Mouse (Mus musculus) limb, embryonic 12.5 days (tissue): ENCODE data around the gene Ercc8. TPM values are rescaled to one million over a fixed set of nuclear protein-coding genes. Genes with fewer than 3 reads are reported as not detected.
A peak's percentile ranks its signal among the peaks of the same experiment; 100 is the strongest.

Source experiments
- ATAC-seq: fragments of 200-750 bp; cut with Nextera tagmentation; 2 replicates; pipeline ENCODE4 v1.8.0; 2017; ENCODE audit warnings: low read depth, moderate TSS enrichment; ENCODE audit not compliant: insufficient number of reproducible peaks, insufficient read depth, low FRiP score, low TSS enrichment
- H3K27ac ChIP-seq: fragments of 300-500 bp; sonication (generic); 2 replicates; pipeline ENCODE4 v1.5.1; 2016; ENCODE audit warnings: mild to moderate bottlenecking, moderate library complexity
- H3K27me3 ChIP-seq: fragments of 300-500 bp; sonication (generic); 2 replicates; pipeline ENCODE4 v1.6.1; 2016; ENCODE audit warnings: mild to moderate bottlenecking, moderate library complexity
- H3K36me3 ChIP-seq: fragments of 300-500 bp; sonication (generic); 2 replicates; pipeline ENCODE4 v1.6.1; 2016; ENCODE audit warnings: mild to moderate bottlenecking, moderate library complexity
- H3K4me1 ChIP-seq: fragments of 300-500 bp; sonication (generic); replicated peaks from 2 replicates; pipeline ENCODE4 v1.6.1; 2016
- H3K4me2 ChIP-seq: fragments of 300-500 bp; sonication (generic); 2 replicates; pipeline ENCODE4 v1.6.1; 2016; ENCODE audit warnings: mild to moderate bottlenecking, moderate library complexity
- H3K4me3 ChIP-seq: fragments of 300-500 bp; sonication (generic); replicated peaks from 2 replicates; pipeline ENCODE4 v1.5.1; 2016; ENCODE audit warnings: mild to moderate bottlenecking
- H3K9ac ChIP-seq: fragments of 300-500 bp; sonication (generic); replicated peaks from 2 replicates; pipeline ENCODE4 v1.6.1; 2016; ENCODE audit warnings: mild to moderate bottlenecking, moderate library complexity
- H3K9me3 ChIP-seq: fragments of 300-500 bp; sonication (generic); 2 replicates; pipeline ENCODE4 v1.6.1; 2016; ENCODE audit warnings: mild to moderate bottlenecking, moderate library complexity
- WGBS: fragments of 180-500 bp; shearing (Covaris S2); methylation state at CpG from one replicate; pipeline ENCODE4 v1.1.7; 2016; 5-methylcytosine and 5-hydroxymethylcytosine counted together
- polyA plus RNA-seq: library from polyadenylated mRNA; unstranded; fragments of >200 nt; fragmentation: Nextera tagmentation; extraction: Ambion mirVana; gene quantifications from 2 replicates; pipeline ENCODE4 v1.2.1, GENCODE M21; 2016

Ercc8 gene
- polyA plus RNA-seq, 1 experiment from 2014 or later, result 22.5 TPM

DNA sequence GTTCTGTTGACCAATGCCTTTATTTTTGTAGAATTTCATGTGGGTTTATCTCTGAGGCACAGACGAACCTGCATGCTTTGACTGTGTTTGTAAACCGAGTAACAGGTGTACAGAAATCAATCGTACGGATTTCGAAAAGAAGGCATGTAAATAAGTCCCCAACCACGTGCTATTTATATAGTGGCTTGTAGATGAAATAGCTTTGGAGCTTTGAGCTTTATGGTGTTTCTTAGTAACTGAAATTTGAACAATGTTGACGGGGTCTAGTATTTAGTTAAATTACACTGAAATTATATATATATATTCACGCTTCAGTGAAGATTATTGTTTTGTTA is 677 bp downstream of the Ercc8 start:
- Histone ChIP-seq H3K4me3 (peak overlapping the region; percentile 79), H3K4me2 (peak overlapping the region; percentile 86), H3K27me3 (no peaks in the 10 kb centered on the region), H3K27ac (no peak overlapping the region), H3K36me3 (peaks cover 9% of the 10 kb centered on the region; the same call in 1 of the 2 replicates), H3K9me3 (no peaks in the 10 kb centered on the region), H3K9ac (peak overlapping the region; percentile 56; the same call in 1 of the 2 replicates), H3K4me1 (peaks cover 14% of the 10 kb centered on the region)
- 8% methylated on average over 8 of the region's 8 CpGs for WGBS
- ATAC-seq, result no peak

DNA sequence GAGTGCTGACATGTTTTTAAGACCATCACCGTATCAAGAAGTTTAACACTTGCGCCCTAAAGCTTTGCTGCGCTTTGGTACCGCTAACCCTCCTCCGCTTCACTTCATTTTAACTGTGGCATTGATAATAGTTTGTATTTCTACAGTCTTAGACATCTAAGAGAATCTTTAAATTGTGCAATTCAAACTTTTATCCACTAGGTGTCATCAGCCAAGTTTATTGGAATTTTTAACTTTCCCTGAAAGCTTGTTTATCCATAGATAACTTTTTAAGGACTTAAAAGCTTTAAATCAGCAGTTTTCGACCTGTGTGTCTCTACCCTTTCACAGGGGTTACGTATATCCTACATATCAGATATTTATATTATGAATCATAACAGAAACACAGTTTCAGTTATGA is 1.4 kb downstream of the Ercc8 start:
- no peak overlapping the region for H3K27ac ChIP-seq
- no peak for ATAC-seq
- 72% methylated on average over 7 of the region's 7 CpGs for WGBS
- no peaks in the 10 kb centered on the region for H3K9me3 ChIP-seq
- no peak overlapping the region for H3K9ac ChIP-seq
- H3K27me3 ChIP-seq, result no peaks in the 10 kb centered on the region
- no peak overlapping the region for H3K4me3 ChIP-seq
- H3K36me3 ChIP-seq, result peaks cover 9% of the 10 kb centered on the region; the same call in 1 of the 2 replicates
- H3K4me1 ChIP-seq, result peaks cover 14% of the 10 kb centered on the region
- H3K4me2 ChIP-seq, result peak overlapping the region; percentile 86; the same call in 1 of the 2 replicates

GRCm38 (mm10) chr13:108163912-108164311 is 5.4 kb downstream of the Ercc8 start:
- 95% methylated on average over 9 of the region's 9 CpGs for WGBS
- no peak for ATAC-seq
- Histone ChIP-seq H3K9me3 (no peaks in the 10 kb centered on the region), H3K4me1 (peaks cover 8% of the 10 kb centered on the region), H3K4me3 (no peak overlapping the region), H3K36me3 (peaks cover 9% of the 10 kb centered on the region; the same call in 1 of the 2 replicates), H3K4me2 (no peak overlapping the region), H3K27ac (no peak overlapping the region), H3K9ac (no peak overlapping the region), H3K27me3 (no peaks in the 10 kb centered on the region)

- no peak for ATAC-seq
- WGBS, result 84% methylated on average over 3 of the region's 3 CpGs
Observed at GRCm38 (mm10) chr13:108164621-108165020, 6.1 kb downstream of the Ercc8 start.

DNA sequence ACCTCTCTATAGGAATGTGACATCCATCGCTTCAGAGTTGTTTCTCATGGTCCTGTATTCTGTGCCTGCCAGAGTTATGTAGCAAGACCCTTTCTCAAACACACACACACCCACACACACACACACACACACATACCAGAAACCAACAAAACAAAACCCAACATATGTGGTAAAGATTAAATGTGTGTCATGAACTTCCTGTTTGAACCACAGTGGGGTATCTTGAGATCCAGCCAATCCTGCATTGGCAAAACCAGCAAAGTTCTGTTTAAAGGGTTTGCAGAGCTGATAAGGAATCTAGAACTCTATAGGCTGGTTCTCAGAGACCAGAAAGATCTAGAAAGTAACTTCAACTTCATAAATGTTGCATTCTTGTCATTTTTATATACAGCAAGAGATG is 11.5 kb downstream of the Ercc8 start:
- H3K27ac ChIP-seq, result no peak overlapping the region
- no peak overlapping the region for H3K4me3 ChIP-seq
- H3K4me2 ChIP-seq, result no peak overlapping the region
- WGBS, result 94% methylated on average over 1 of the region's 1 CpGs
- no peaks in the 10 kb centered on the region for H3K27me3 ChIP-seq
- peaks cover 38% of the 10 kb centered on the region for H3K36me3 ChIP-seq
- no peaks in the 10 kb centered on the region for H3K9me3 ChIP-seq
- no peaks in the 10 kb centered on the region for H3K4me1 ChIP-seq
- ATAC-seq, result no peak
- no peak overlapping the region for H3K9ac ChIP-seq

More at GRCm38 (mm10) chr13:108164621-108165020, 6.1 kb downstream of the Ercc8 start:
- H3K9ac ChIP-seq, result no peak overlapping the region
- H3K27ac ChIP-seq, result no peak overlapping the region
- H3K36me3 ChIP-seq, result peaks cover 9% of the 10 kb centered on the region; the same call in 1 of the 2 replicates
- H3K4me2 ChIP-seq, result no peak overlapping the region
- H3K9me3 ChIP-seq, result no peaks in the 10 kb centered on the region
- H3K27me3 ChIP-seq, result no peaks in the 10 kb centered on the region
- H3K4me3 ChIP-seq, result no peak overlapping the region
- H3K4me1 ChIP-seq, result peaks cover 3% of the 10 kb centered on the region

- WGBS, result 88% methylated on average over 8 of the region's 8 CpGs
- Histone ChIP-seq H3K4me3 (no peak overlapping the region), H3K9ac (no peak overlapping the region), H3K27ac (no peak overlapping the region), H3K9me3 (no peaks in the 10 kb centered on the region), H3K4me1 (no peaks in the 10 kb centered on the region), H3K4me2 (no peak overlapping the region), H3K36me3 (peaks cover 38% of the 10 kb centered on the region), H3K27me3 (no peaks in the 10 kb centered on the region)
- no peak for ATAC-seq
Observed at GRCm38 (mm10) chr13:108170511-108170910, 12.0 kb downstream of the Ercc8 start.

DNA sequence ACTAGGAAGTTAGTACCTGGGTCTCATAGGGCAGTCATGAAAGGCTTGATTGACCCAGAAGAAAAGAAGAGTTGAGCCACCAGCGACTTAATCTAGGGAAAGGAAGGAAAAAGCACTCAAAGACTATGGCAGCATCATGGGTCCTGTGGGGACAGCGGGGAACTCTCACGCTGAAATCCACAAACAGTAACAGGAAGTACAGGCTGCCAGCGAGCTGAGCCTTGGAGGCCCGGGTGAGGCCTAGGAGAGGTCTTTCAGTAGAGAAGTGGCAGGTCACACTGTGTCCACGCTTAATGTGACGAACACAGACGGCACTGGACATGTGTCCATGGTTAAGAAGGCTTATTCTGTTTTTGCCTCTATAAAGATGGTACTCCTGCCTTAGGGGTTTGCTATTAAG is 21.1 kb downstream of the Ercc8 start:
- Histone ChIP-seq H3K4me2 (no peak overlapping the region), H3K9ac (no peak overlapping the region), H3K27me3 (no peaks in the 10 kb centered on the region), H3K4me1 (no peaks in the 10 kb centered on the region), H3K4me3 (no peak overlapping the region), H3K36me3 (peaks cover 61% of the 10 kb centered on the region), H3K9me3 (no peaks in the 10 kb centered on the region), H3K27ac (no peak overlapping the region)
- WGBS, result 90% methylated on average over 8 of the region's 8 CpGs
- ATAC-seq, result no peak

GRCm38 (mm10) chr13:108180821-108181220 is 22.3 kb downstream of the Ercc8 start:
- no peak for ATAC-seq
- peaks cover 70% of the 10 kb centered on the region for H3K36me3 ChIP-seq
- H3K4me3 ChIP-seq, result no peak overlapping the region
- no peaks in the 10 kb centered on the region for H3K4me1 ChIP-seq
- no peak overlapping the region for H3K27ac ChIP-seq
- H3K27me3 ChIP-seq, result no peaks in the 10 kb centered on the region
- H3K9ac ChIP-seq, result no peak overlapping the region
- WGBS, result 92% methylated on average over 5 of the region's 5 CpGs
- no peaks in the 10 kb centered on the region for H3K9me3 ChIP-seq
- no peak overlapping the region for H3K4me2 ChIP-seq

GRCm38 (mm10) chr13:108184743-108185255 is 26.3 kb downstream of the Ercc8 start:
- no peaks in the 10 kb centered on the region for H3K9me3 ChIP-seq
- H3K4me3 ChIP-seq, result no peak overlapping the region
- H3K4me2 ChIP-seq, result no peak overlapping the region
- H3K27me3 ChIP-seq, result no peaks in the 10 kb centered on the region
- H3K4me1 ChIP-seq, result no peaks in the 10 kb centered on the region
- H3K36me3 ChIP-seq, result peaks cover 66% of the 10 kb centered on the region
- H3K9ac ChIP-seq, result no peak overlapping the region
- ATAC-seq, result no peak
- H3K27ac ChIP-seq, result no peak overlapping the region

DNA sequence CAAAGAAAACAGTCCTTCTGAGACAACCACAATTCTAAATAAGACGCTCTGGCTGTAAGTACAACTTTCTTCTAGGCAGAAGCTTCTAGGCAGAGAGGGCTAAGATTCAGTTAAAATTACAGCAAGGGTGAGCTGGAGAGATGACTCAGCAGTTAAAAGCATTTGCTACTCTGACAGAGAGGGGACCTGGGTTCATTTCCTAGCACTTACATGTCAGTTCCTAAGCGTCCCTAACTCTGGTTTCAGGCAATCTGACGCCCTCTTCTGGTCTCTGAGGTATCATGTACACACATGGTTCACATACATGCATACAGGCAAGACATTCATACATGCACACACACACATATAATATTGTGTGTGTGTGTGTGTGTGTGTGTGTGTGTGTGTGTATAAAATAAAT is 27.0 kb downstream of the Ercc8 start:
- Histone ChIP-seq H3K4me1 (no peaks in the 10 kb centered on the region), H3K9ac (no peak overlapping the region), H3K27me3 (no peaks in the 10 kb centered on the region), H3K4me2 (no peak overlapping the region), H3K27ac (no peak overlapping the region), H3K9me3 (no peaks in the 10 kb centered on the region), H3K36me3 (peaks cover 66% of the 10 kb centered on the region), H3K4me3 (no peak overlapping the region)
- ATAC-seq, result no peak
- WGBS, result 93% methylated on average over 3 of the region's 3 CpGs

- Histone ChIP-seq H3K4me1 (no peaks in the 10 kb centered on the region), H3K27ac (no peak overlapping the region), H3K9me3 (no peaks in the 10 kb centered on the region), H3K27me3 (no peaks in the 10 kb centered on the region), H3K9ac (no peak overlapping the region), H3K4me2 (no peak overlapping the region), H3K4me3 (no peak overlapping the region), H3K36me3 (peaks cover 44% of the 10 kb centered on the region)
- WGBS, result 88% methylated on average over 4 of the region's 4 CpGs
- ATAC-seq, result no peak
Observed at GRCm38 (mm10) chr13:108187994-108188393, 29.5 kb downstream of the Ercc8 start.

- Histone ChIP-seq H3K9me3 (no peaks in the 10 kb centered on the region), H3K4me2 (no peak overlapping the region), H3K27me3 (no peaks in the 10 kb centered on the region), H3K4me1 (no peaks in the 10 kb centered on the region), H3K9ac (no peak overlapping the region), H3K36me3 (peaks cover 43% of the 10 kb centered on the region), H3K4me3 (no peak overlapping the region), H3K27ac (no peak overlapping the region)
- WGBS, result 63% methylated on average over 11 of the region's 11 CpGs
- ATAC-seq, result no peak
Observed at GRCm38 (mm10) chr13:108191074-108191720, 32.7 kb downstream of the Ercc8 start.
